Mouse (Mus musculus): ENCODE results near the gene Supt6. TPM values are rescaled to one million over a fixed set of nuclear protein-coding genes. Genes with fewer than 3 reads are reported as not detected.

The Supt6 gene
- total and polyA plus RNA-seq, 3 experiments = 39.6 to 93.2 (median 59.8) TPM

DNA sequence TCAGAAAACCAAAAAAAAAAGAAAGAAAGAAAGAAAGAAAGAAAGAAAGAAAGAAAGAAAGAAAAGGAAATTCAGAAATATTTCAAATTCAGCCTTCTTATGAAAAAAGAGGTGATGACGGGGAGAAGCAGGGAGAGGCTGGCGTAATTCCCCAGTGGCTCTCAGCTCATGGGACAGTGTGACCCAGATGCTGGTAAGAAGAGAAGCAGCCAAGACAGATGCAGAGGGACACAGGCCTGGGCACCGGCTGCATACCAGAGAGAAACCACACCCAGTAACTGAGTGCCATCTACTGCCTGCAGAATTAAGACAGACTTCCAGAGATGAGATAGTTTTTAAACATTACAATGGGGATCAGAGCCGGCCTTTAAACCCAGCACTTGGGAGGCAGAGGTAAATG lies 22.2 kb downstream of the Supt6 start:
- no peak overlapping the region for H3K9ac ChIP-seq (ENCODE audit: control insufficient read depth, low read depth, low read length, poor library complexity, severe bottlenecking)
- H3K4me1 ChIP-seq (ENCODE audit: control insufficient read depth in 1 of 2, insufficient read depth in 2 of 2, low read length in 2 of 2) = no peaks in the 10 kb centered on the region
- peaks cover 0 to 56% of the 10 kb centered on the region in 2 experiments; a peak in 2 of 4 replicates for H3K36me3 ChIP-seq (ENCODE audit: control insufficient read depth in 1 of 2, insufficient read depth in 2 of 2, low read length in 2 of 2)
- TF ChIP-seq MYB (IDR thresholded peaks at IDR 0.05; ENCODE audit: low read depth, low read length) = no peak
- TF ChIP-seq SIN3A (IDR thresholded peaks at IDR 0.05; ENCODE audit: low read length) = no peak
- no peak for TF ChIP-seq GATA1 (IDR thresholded peaks at IDR 0.05; ENCODE audit: low read depth, low read length)
- TF ChIP-seq NELFE (IDR thresholded peaks at IDR 0.05; ENCODE audit: low read depth, low read length) = no peak
- TF ChIP-seq TBP (IDR thresholded peaks at IDR 0.05; ENCODE audit: low read depth, low read length) = no peak
- TF ChIP-seq HCFC1 (IDR thresholded peaks at IDR 0.05; ENCODE audit: low read depth, low read length) = no peak
- TF ChIP-seq RCOR1 (IDR thresholded peaks at IDR 0.05; ENCODE audit: low read depth, low read length) = no peak
- TF ChIP-seq MAX (IDR thresholded peaks at IDR 0.05; ENCODE audit: low read length) = no peak
- no peak for TF ChIP-seq ZNF384 (IDR thresholded peaks at IDR 0.05; ENCODE audit: low read depth, low read length)
- TF ChIP-seq E2F4 (IDR thresholded peaks at IDR 0.05; ENCODE audit: borderline replicate concordance, low read depth, low read length) = no peak
- TF ChIP-seq MXI1 (IDR thresholded peaks at IDR 0.05; ENCODE audit: low read depth, low read length) = no peak
- DNase-seq (ENCODE audit: low read depth, low spot score) = no peak
- no peaks in the 10 kb centered on the region for H3K27me3 ChIP-seq (ENCODE audit: control insufficient read depth in 1 of 2, insufficient read depth in 2 of 2, low read length in 2 of 2)
- no peak overlapping the region for H3K4me3 ChIP-seq (ENCODE audit: control insufficient read depth in 1 of 2, insufficient read depth in 1 of 2, low read depth in 2 of 2, low read length in 2 of 2)
- H3K79me2 ChIP-seq (ENCODE audit: control insufficient read depth, insufficient read depth, low read length, poor library complexity) = no peaks in the 10 kb centered on the region
- no peak overlapping the region for H3K27ac ChIP-seq (ENCODE audit: control insufficient read depth, low read depth, low read length)
- no peaks in the 10 kb centered on the region for H3K9me3 ChIP-seq (replicated peaks; ENCODE audit: insufficient read depth, low read length)

GRCm38 (mm10) chr11:78215709-78216317 lies 30.0 kb downstream of the Supt6 start:
- Histone ChIP-seq H3K36me3 (ENCODE audit: control insufficient read depth in 1 of 2, insufficient read depth in 2 of 2, low read length in 2 of 2) (peaks cover 0 to 54% of the 10 kb centered on the region in 2 experiments; a peak in 2 of 4 replicates), H3K27me3 (ENCODE audit: control insufficient read depth in 1 of 2, insufficient read depth in 2 of 2, low read length in 2 of 2) (no peaks in the 10 kb centered on the region)
- DNase-seq (ENCODE audit: low read depth, low spot score) = no peak

More at GRCm38 (mm10) chr11:78215709-78216317, 30.0 kb downstream of the Supt6 start:
- Histone ChIP-seq H3K4me1 (ENCODE audit: control insufficient read depth in 1 of 2, insufficient read depth in 2 of 2, low read length in 2 of 2) (no peaks in the 10 kb centered on the region), H3K79me2 (ENCODE audit: control insufficient read depth, insufficient read depth, low read length, poor library complexity) (no peaks in the 10 kb centered on the region), H3K27ac (ENCODE audit: control insufficient read depth, low read depth, low read length) (no peak overlapping the region), H3K4me3 (ENCODE audit: control insufficient read depth in 1 of 2, insufficient read depth in 1 of 2, low read depth in 2 of 2, low read length in 2 of 2) (no peak overlapping the region), H3K9me3 (replicated peaks; ENCODE audit: insufficient read depth, low read length) (no peaks in the 10 kb centered on the region), H3K9ac (ENCODE audit: control insufficient read depth, low read depth, low read length, poor library complexity, severe bottlenecking) (no peak overlapping the region)
- no peak for TF ChIP-seq ZKSCAN1 (IDR thresholded peaks at IDR 0.05; ENCODE audit: low read depth, low read length)
- no peak for TF ChIP-seq HCFC1 (IDR thresholded peaks at IDR 0.05; ENCODE audit: low read depth, low read length)
- TF ChIP-seq POLR2AphosphoS5 (IDR thresholded peaks at IDR 0.05; ENCODE audit: borderline replicate concordance, low read depth, low read length) = no peak
- TF ChIP-seq ELF1 (IDR thresholded peaks at IDR 0.05; ENCODE audit: low read depth, low read length) = no peak
- no peak for TF ChIP-seq KAT2A (conservative IDR thresholded peaks at IDR 0.05; ENCODE audit: low read depth, low read length)
- TF ChIP-seq TAL1 (IDR thresholded peaks at IDR 0.05; ENCODE audit: low read length) = no peak
- no peak for TF ChIP-seq CTCF (IDR thresholded peaks at IDR 0.05 in 2 of 3, conservative IDR thresholded peaks at IDR 0.05 in 1 of 3; ENCODE audit: control insufficient read depth in 1 of 3, insufficient read depth in 1 of 3, low read depth in 2 of 3, low read length in 3 of 3, poor library complexity in 1 of 3, severe bottlenecking in 1 of 3)
- TF ChIP-seq TBP (IDR thresholded peaks at IDR 0.05; ENCODE audit: low read depth, low read length) = no peak
